Mouse (Mus musculus): Measurements from ENCODE around the gene Rapgef3. TPM values are rescaled to one million over a fixed set of nuclear protein-coding genes. Genes with fewer than 3 reads are reported as not detected.

Gene Rapgef3
- polyA plus RNA-seq, 1 experiment from 2014 or later = 9.6 TPM

DNA sequence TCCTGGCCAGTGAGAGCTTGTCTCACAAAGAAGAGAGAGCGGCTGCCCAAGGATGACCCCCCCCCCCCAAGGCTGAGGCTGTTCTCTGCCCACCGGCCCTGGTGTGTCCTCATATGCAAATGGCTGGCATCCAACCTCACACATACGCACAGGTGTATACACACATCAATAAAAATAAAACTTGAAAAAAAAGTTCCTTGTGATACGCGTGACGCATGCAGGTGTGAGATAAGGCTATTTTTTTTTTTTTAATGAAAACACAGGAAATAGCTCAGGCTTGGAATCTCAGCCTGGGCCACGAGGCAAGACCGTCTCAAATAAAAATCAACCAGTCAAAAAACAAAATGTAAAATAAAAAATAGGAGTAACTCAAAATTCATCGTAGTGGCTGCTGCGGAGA, 21.5 kb downstream of the Rapgef3 start:
- 93% methylated on average over 10 of the region's 10 CpGs for WGBS
- peaks cover 27% of the 10 kb centered on the region for H3K4me1 ChIP-seq (replicated peaks; ENCODE audit: control insufficient read depth, insufficient read depth, low read length)

DNA sequence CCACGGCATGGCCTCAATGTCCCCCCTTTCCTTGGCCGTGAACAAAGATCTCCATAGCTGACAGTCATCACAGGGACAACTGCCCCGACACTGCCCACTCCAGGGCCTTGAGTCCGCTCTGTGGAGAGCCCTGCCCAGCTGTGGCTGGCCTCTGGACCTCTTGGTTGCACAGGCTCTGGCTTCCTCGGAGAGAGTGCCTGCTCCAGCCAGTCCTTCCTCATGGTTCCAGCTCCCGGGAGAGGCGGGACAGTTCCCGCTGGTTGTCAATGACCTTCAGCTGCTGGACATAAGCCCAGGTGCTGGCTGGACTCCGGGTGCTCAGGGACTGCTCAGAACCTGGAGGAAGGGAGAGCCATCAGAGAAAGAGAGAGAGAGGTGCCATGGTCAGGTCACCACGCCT, 22.4 kb downstream of the Rapgef3 start:
- no peaks in the 10 kb centered on the region for H3K27me3 ChIP-seq (ENCODE audit: control insufficient read depth, insufficient read depth, low read length)
- no peak for ATAC-seq (ENCODE audit: low FRiP score)
- no peaks in the 10 kb centered on the region for H3K36me3 ChIP-seq (replicated peaks; ENCODE audit: control insufficient read depth, insufficient read depth)
- H3K27ac ChIP-seq = peak overlapping the region; percentile 14; the same call in 1 of the 2 replicates
- 76% methylated on average over 10 of the region's 10 CpGs for WGBS
- no peaks in the 10 kb centered on the region for H3K9me3 ChIP-seq (ENCODE audit: control insufficient read depth, low read length)
- DNase-seq (ENCODE audit: low spot score) = no peak
- no peak overlapping the region for H3K4me3 ChIP-seq (replicated peaks; ENCODE audit: low read length)
- peaks cover 19% of the 10 kb centered on the region for H3K4me1 ChIP-seq (replicated peaks; ENCODE audit: control insufficient read depth, insufficient read depth, low read length)
- no peak overlapping the region for H3K4me2 ChIP-seq (replicated peaks)
- H3K9ac ChIP-seq = no peak overlapping the region; the same call in 1 of the 2 replicates

More for the DNA sequence above, 21.5 kb downstream of the Rapgef3 start:
- DNase-seq (ENCODE audit: low spot score) (no peak), ATAC-seq (ENCODE audit: low FRiP score) (no peak)
- Histone ChIP-seq H3K27me3 (ENCODE audit: control insufficient read depth, insufficient read depth, low read length) (no peaks in the 10 kb centered on the region), H3K4me3 (replicated peaks; ENCODE audit: low read length) (no peak overlapping the region), H3K9me3 (ENCODE audit: control insufficient read depth, low read length) (no peaks in the 10 kb centered on the region), H3K27ac (no peak overlapping the region), H3K36me3 (replicated peaks; ENCODE audit: control insufficient read depth, insufficient read depth) (no peaks in the 10 kb centered on the region), H3K9ac (no peak overlapping the region), H3K4me2 (replicated peaks) (no peak overlapping the region)

DNA sequence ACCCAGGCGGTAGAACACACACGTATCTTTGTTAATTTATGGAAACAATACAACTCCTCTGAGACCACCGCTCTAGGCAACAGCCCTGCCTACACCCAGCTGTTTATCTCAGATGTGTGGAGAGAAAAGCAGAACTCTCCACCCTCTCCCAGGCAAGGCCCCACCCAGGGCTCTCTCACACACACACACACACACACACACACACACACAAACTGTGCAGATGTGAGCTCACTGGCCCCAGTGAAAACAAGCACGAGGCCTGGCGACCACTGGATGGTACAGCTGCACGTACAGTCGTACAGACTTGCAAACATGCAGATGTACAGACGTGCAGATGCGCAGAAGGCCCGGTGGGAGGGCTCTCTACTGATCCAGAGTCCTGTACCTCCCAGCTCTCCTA, 22.8 kb downstream of the Rapgef3 start:
- ATAC-seq (ENCODE audit: low FRiP score) (peak; percentile 43; the same call in 1 of the 2 replicates), DNase-seq (ENCODE audit: low spot score) (no peak)
- no peaks in the 10 kb centered on the region for H3K27me3 ChIP-seq (ENCODE audit: control insufficient read depth, insufficient read depth, low read length)
- no peaks in the 10 kb centered on the region for H3K9me3 ChIP-seq (ENCODE audit: control insufficient read depth, low read length)
- H3K4me1 ChIP-seq (replicated peaks; ENCODE audit: control insufficient read depth, insufficient read depth, low read length) = peaks cover 15% of the 10 kb centered on the region; the same call in 1 of the 2 replicates
- 54% methylated on average over 10 of the region's 10 CpGs for WGBS
- H3K9ac ChIP-seq = no peak overlapping the region
- H3K36me3 ChIP-seq (replicated peaks; ENCODE audit: control insufficient read depth, insufficient read depth) = no peaks in the 10 kb centered on the region
- H3K27ac ChIP-seq = peak overlapping the region; percentile 14; the same call in 1 of the 2 replicates
- no peak overlapping the region for H3K4me3 ChIP-seq (replicated peaks; ENCODE audit: low read length)
- no peak overlapping the region for H3K4me2 ChIP-seq (replicated peaks)

DNA sequence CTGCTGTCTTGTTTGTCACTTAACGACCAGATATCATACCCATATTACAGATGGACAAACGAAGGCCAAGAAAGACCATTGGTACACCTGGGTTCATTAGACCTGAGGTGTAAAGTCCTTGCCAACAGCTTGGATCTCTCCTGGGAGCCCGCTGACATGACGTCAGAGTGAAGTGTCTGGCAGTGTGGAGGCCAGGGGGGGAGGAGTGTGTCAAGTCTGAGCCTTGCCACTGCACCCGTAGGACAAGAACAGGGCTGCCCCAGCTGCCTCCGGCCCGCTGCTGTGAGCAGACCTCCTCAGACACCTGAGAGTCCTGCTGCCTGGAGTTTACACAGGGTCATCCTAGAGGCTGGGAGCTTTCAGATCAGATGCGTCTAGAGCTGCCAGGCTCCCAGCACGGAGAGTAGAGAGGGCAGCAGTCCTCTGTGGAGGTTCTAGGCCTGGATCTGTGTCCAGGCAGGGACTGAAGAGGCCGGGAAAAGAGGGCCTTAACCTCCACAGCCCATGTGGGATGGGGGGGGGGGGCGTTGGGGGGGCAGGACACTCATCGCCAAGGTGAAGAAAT, 23.7 kb downstream of the Rapgef3 start:
- no peak overlapping the region for H3K9ac ChIP-seq
- peaks cover 15% of the 10 kb centered on the region; the same call in 1 of the 2 replicates for H3K4me1 ChIP-seq (replicated peaks; ENCODE audit: control insufficient read depth, insufficient read depth, low read length)
- no peaks in the 10 kb centered on the region for H3K27me3 ChIP-seq (ENCODE audit: control insufficient read depth, insufficient read depth, low read length)
- H3K9me3 ChIP-seq (ENCODE audit: control insufficient read depth, low read length) = no peaks in the 10 kb centered on the region
- WGBS = 70% methylated on average over 11 of the region's 12 CpGs
- DNase-seq (ENCODE audit: low spot score) = no peak
- no peak overlapping the region for H3K4me2 ChIP-seq (replicated peaks)
- ATAC-seq (ENCODE audit: low FRiP score) = no peak
- H3K36me3 ChIP-seq (replicated peaks; ENCODE audit: control insufficient read depth, insufficient read depth) = no peaks in the 10 kb centered on the region
- H3K27ac ChIP-seq = no peak overlapping the region
- H3K4me3 ChIP-seq (replicated peaks; ENCODE audit: low read length) = no peak overlapping the region

DNA sequence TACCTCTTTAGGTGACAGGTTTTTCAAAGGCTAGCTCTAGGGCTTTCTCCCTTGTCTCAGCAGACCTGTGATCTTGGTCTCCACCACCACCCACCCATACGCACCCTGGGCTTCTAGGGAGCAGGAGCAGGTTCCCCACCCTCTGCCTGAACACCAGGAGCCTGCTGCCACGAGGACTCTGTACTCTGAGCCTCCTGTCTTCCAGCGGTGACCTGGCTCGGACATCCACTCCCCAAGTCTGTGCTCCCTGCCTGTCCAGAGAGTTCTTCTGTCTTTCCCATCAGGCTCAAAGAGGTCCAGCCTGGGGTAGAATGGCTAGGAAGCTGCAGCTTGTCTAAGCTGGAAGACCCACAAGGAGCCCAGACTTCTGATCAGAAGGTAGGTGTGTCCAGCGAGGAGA, 24.6 kb downstream of the Rapgef3 start:
- Histone ChIP-seq H3K4me2 (replicated peaks) (no peak overlapping the region), H3K27me3 (ENCODE audit: control insufficient read depth, insufficient read depth, low read length) (no peaks in the 10 kb centered on the region), H3K9ac (no peak overlapping the region), H3K4me3 (replicated peaks; ENCODE audit: low read length) (no peak overlapping the region), H3K36me3 (replicated peaks; ENCODE audit: control insufficient read depth, insufficient read depth) (no peaks in the 10 kb centered on the region), H3K27ac (no peak overlapping the region), H3K9me3 (ENCODE audit: control insufficient read depth, low read length) (no peaks in the 10 kb centered on the region), H3K4me1 (replicated peaks; ENCODE audit: control insufficient read depth, insufficient read depth, low read length) (peaks cover 15% of the 10 kb centered on the region; the same call in 1 of the 2 replicates)
- WGBS = 88% methylated on average over 5 of the region's 5 CpGs
- DNase-seq (ENCODE audit: low spot score) (no peak), ATAC-seq (ENCODE audit: low FRiP score) (no peak)

DNA sequence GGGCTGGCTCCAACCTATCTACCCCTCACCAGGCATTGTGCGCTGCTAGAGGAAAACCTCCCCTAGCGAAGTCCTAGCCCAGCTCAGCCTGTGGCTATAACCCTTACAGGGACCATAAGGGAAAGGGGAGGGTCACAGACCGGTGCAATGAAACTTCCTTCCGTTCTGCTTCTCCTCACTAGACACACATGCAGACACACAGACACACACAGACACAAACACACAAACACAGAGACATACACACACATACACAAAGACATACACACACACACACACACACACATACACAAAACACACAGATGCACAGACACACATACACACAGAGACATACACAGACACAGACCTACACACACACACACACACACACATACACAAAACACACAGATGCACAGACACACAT, 25.2 kb downstream of the Rapgef3 start:
- Histone ChIP-seq H3K36me3 (replicated peaks; ENCODE audit: control insufficient read depth, insufficient read depth) (no peaks in the 10 kb centered on the region), H3K27me3 (ENCODE audit: control insufficient read depth, insufficient read depth, low read length) (no peaks in the 10 kb centered on the region), H3K27ac (peak overlapping the region; percentile 32; the same call in 1 of the 2 replicates), H3K9me3 (ENCODE audit: control insufficient read depth, low read length) (no peaks in the 10 kb centered on the region), H3K4me3 (replicated peaks; ENCODE audit: low read length) (no peak overlapping the region), H3K9ac (no peak overlapping the region), H3K4me2 (replicated peaks) (no peak overlapping the region), H3K4me1 (replicated peaks; ENCODE audit: control insufficient read depth, insufficient read depth, low read length) (peaks cover 15% of the 10 kb centered on the region; the same call in 1 of the 2 replicates)
- DNase-seq (ENCODE audit: low spot score) (no peak), ATAC-seq (ENCODE audit: low FRiP score) (no peak)
- 76% methylated on average over 4 of the region's 4 CpGs for WGBS

DNA sequence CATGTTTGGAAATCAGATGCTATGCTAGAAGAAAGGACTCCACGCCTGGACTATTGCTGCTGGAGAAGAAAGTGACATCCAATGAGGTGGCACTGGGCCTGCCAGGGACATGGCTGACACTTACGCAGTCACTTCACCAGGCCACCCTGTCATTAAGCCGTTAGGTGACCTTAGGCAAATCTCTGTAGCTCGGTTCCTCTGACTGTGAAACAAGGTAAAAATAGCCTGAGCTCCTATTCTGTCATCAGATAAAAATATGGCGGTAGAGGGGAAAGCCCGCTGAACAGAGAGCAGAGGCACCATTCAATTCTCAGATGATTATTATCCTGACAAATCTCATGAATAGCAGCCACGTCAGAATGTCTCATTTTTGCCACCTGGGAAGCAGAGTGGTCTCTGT, 25.7 kb downstream of the Rapgef3 start:
- no peaks in the 10 kb centered on the region for H3K27me3 ChIP-seq (ENCODE audit: control insufficient read depth, insufficient read depth, low read length)
- H3K9ac ChIP-seq = no peak overlapping the region
- no peak overlapping the region for H3K4me3 ChIP-seq (replicated peaks; ENCODE audit: low read length)
- DNase-seq (ENCODE audit: low spot score) = no peak
- no peak overlapping the region for H3K4me2 ChIP-seq (replicated peaks)
- ATAC-seq (ENCODE audit: low FRiP score) = no peak
- H3K36me3 ChIP-seq (replicated peaks; ENCODE audit: control insufficient read depth, insufficient read depth) = no peaks in the 10 kb centered on the region
- no peaks in the 10 kb centered on the region for H3K9me3 ChIP-seq (ENCODE audit: control insufficient read depth, low read length)
- 66% methylated on average over 7 of the region's 7 CpGs for WGBS
- peak overlapping the region; percentile 32; the same call in 1 of the 2 replicates for H3K27ac ChIP-seq
- H3K4me1 ChIP-seq (replicated peaks; ENCODE audit: control insufficient read depth, insufficient read depth, low read length) = peaks cover 15% of the 10 kb centered on the region; the same call in 1 of the 2 replicates

DNA sequence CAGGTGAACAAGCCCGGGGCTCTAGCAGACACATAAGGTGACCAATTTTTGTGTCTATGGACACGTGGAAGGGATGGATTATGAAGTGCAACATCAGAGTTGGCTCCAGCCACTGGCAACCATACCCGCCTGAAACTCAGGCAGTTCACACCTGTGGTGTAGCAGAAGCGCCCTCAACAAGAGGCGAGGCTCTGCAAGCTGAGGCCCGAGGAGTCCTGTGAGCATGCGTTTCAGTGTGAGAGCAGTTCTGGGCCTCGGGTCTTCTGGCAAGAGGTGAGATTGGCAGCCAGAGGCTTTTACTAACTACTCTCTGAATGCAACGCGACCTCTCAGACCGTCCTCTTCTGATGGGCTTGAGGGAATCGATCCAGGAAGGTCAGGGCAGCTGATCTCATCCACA, 26.1 kb downstream of the Rapgef3 start:
- Histone ChIP-seq H3K9ac (no peak overlapping the region), H3K36me3 (replicated peaks; ENCODE audit: control insufficient read depth, insufficient read depth) (no peaks in the 10 kb centered on the region), H3K4me3 (replicated peaks; ENCODE audit: low read length) (no peak overlapping the region), H3K4me1 (replicated peaks; ENCODE audit: control insufficient read depth, insufficient read depth, low read length) (peaks cover 15% of the 10 kb centered on the region; the same call in 1 of the 2 replicates), H3K4me2 (replicated peaks) (no peak overlapping the region), H3K27me3 (ENCODE audit: control insufficient read depth, insufficient read depth, low read length) (no peaks in the 10 kb centered on the region), H3K27ac (no peak overlapping the region), H3K9me3 (ENCODE audit: control insufficient read depth, low read length) (no peaks in the 10 kb centered on the region)
- WGBS = 83% methylated on average over 12 of the region's 12 CpGs
- no peak for ATAC-seq (ENCODE audit: low FRiP score)
- DNase-seq (ENCODE audit: low spot score) = no peak

DNA sequence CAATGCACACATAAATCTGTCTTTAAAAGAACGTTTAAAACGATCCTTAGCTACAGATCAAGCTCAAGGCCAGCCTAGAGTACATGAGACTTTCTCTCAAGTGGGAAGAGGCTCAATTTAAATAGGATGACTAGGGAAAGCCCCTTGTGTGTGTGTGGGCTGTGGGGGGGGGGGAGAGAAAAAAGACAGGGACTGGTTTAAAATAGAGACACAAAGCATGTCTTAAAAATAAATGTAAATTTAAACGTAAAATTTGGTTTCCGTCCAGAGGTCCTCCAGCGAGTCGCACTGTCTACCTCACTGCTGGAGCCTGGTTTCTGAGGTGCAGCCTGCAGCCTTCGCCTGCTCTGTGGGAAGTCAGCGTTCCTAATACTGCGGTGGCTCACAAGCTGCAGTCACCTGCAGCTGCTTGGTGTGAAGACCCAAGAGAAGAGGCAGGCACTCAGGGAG, 27.5 kb downstream of the Rapgef3 start:
- Histone ChIP-seq H3K4me2 (replicated peaks) (no peak overlapping the region), H3K4me3 (replicated peaks; ENCODE audit: low read length) (no peak overlapping the region), H3K27me3 (ENCODE audit: control insufficient read depth, insufficient read depth, low read length) (no peaks in the 10 kb centered on the region), H3K36me3 (replicated peaks; ENCODE audit: control insufficient read depth, insufficient read depth) (no peaks in the 10 kb centered on the region), H3K9ac (no peak overlapping the region), H3K4me1 (replicated peaks; ENCODE audit: control insufficient read depth, insufficient read depth, low read length) (peaks cover 12% of the 10 kb centered on the region; the same call in 1 of the 2 replicates), H3K9me3 (ENCODE audit: control insufficient read depth, low read length) (no peaks in the 10 kb centered on the region), H3K27ac (no peak overlapping the region)
- no peak for DNase-seq (ENCODE audit: low spot score)
- no peak for ATAC-seq (ENCODE audit: low FRiP score)
- 90% methylated on average over 9 of the region's 9 CpGs for whole genome bisulfite sequencing

Measured in hindbrain, embryonic 14.5 days (tissue).